Mouse (Mus musculus): ENCODE data around the gene Prok1. TPM values are rescaled to one million over a fixed set of nuclear protein-coding genes. Genes with fewer than 3 reads are reported as not detected.

Prok1 gene
- not detected for total RNA-seq (2021)
- long read RNA-seq, experiment 1 = 0 reads
- long read RNA-seq, experiment 2 = 0 reads

DNA sequence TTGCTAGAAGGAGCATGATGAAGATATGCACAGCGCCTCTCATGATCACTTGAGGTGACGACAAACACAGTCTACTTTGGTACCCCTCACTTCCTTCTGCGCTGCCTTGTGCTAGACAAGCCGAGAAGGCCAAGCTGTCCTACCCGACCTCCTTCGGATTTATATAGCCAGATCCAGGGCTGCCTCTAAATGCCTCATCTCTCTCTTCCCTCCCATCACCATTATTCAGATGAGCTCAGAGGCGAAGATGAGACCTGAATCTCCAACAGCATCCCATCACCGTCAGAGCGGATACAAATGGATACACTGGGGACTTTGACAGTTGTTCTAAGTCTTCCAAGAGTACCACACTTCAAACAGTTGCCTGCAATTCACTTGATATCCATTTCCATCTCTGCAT lies at the start of gene Prok1:
Gene Prok1 (minus strand): TSS at position 101 of the 400 bp plus-strand sequence.
- no peak for DNase-seq (ENCODE audit: low spot score)

DNA sequence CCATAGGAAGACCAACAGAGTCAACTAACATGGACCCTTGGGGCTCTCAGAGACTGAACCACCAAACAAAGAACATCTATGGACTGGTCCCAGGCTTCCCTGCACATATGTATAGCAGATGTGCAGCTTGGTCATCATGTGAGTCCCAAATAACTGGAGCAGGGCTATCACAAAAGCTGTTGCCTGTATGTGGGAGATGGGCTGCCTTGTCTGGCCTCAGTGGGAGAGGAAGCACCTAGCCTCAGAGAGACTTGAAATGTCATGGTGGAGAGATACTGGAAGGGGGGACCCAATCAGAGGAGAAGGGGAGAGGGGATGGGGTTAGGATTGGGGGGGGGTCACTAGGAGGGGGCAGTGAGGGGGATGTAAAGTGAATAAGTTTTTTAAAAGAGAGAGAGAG lies 47.8 kb upstream of the Prok1 start:
- DNase-seq (ENCODE audit: low spot score) = no peak

DNA sequence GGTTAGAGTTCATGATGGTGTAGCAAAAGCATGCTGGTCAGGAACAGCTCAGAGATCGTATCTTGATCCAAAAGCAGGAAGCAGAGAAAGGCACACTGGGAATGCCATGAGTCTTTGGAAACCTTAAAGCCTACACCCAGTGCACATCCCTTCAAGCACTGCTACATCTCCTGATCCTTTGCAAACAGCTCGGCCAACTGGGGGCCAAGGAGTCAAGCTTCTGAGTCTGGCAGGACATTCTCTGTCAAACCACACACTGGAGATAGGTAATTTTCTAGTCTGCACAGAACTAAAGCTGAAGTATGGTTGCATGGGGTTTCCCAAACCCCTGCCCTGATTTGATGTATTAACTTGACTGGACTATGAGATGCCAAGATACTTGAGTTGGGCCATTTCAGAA lies 46.6 kb upstream of the Prok1 start:
- no peak for DNase-seq (ENCODE audit: low spot score)

DNA sequence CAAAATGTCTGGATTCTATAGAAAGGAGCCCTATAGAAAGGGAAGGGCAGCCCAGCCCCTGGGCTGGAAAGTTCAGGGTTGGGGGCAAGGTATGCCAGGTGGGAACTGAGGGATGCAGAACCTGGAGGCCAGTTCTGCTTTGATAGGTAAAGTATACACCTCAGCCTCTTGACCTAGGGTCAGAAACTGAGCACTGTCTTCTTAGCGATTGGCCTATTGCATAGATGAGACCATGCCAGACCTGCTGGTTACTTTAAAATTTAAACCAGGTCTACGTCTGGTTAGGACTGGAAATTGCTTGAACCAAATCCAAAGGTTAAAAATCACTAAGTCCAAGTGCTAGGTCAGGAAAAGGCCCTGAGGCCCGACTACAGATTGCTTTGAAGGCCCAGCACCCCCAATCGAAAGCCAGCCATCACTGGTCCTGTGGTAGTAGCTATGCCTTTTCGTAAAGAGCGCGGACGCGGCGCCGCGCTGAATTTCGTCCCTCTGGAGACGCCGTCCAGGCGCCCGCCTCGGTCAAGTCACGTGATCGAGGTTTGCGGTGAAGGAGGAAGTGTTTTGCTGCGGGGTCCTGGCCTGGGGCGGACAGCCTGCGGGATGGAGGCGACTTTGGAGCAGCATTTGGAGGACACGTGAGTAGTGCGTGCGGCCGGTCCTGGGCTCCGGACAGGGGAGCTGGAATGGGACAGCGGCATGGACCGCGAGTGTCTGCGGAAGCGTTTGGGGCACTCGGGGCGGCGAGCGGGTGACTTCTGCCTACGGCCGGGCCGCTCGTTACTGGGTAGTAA lies 39.2 kb upstream of the Prok1 start, which contains the start of gene Lamtor5:
Gene Lamtor5 (plus strand): TSS at position 380 of the 791 bp plus-strand sequence.
- peak; percentile 91 for DNase-seq (ENCODE audit: low spot score)

DNA sequence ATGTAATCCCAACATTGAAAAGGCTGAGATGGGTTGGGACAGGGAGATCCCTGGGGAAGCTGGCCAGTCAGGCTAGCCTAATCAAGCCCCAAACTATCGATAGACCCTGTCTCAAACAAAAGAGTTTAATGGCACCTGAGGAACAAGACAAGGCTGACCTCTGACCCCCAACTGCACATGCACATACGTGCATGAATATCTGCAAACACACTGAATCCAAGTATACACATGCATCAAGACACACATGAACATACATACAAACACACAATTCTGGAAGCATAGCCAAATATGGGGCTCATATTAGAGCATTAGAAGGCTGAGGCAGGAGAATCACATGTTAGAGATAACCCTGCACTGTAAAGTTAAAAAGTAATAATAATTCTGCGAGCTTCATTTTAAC lies 37.1 kb upstream of the Prok1 start:
- no peak for DNase-seq (ENCODE audit: low spot score)

DNA sequence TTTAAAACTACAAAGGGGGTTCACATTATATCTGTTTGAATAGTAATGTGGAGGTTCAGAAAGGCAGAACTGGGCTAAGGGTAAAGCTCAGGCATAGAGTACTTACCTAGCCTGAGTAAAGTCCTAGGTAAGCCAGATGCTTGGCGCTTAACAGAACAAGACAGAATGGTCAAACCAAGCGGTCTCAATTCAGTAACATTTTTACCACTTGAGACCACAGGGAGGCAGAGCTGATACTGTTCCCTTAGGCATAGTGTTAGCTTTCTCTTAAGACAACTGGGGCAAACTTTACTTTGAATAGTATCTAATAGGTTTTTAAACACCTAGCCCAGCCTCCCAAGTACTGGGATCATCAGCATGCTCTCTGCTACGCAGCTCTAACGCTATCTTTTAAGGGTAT lies 36.5 kb upstream of the Prok1 start:
- no peak for DNase-seq (ENCODE audit: low spot score)

DNA sequence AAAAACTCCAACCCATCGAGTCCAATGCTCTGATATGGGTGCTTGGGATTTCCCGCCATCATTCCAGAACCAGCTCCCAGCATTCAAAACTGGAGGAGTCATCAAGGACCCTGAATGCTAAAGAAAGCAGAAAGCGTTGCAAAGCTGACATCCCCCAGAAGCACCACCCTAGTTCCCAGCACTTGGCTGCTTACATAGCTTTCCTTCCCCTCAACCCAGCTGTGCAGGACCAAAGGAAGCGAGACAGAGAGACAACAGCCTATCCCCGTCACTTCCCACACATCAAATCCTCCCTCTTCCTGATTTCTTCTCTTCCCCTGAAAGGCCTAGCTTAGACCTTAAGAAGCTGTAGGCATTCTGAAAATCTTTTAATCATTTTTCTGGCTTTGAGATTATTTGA lies 35.8 kb upstream of the Prok1 start:
- no peak for DNase-seq (ENCODE audit: low spot score)

DNA sequence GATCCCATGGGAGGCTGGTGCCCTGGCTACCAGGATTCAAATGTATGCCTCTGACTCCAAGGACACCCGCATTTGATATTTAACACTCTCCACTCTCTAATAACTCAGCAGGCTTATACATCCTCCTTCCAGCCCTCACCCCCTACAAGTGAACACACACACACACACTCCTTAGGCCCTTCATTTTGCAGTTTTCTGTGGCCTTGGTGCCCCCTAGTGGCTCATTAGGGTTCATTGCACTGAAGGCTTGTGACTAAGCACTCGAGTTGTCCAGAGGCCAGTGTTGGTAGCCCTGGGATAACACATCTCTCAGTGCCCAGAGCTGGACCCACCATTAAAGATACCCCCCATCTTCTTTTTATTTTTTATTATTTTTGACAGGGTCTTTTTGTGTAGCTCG lies 34.3 kb upstream of the Prok1 start:
- peak; percentile 75 for DNase-seq (ENCODE audit: low spot score)

DNA sequence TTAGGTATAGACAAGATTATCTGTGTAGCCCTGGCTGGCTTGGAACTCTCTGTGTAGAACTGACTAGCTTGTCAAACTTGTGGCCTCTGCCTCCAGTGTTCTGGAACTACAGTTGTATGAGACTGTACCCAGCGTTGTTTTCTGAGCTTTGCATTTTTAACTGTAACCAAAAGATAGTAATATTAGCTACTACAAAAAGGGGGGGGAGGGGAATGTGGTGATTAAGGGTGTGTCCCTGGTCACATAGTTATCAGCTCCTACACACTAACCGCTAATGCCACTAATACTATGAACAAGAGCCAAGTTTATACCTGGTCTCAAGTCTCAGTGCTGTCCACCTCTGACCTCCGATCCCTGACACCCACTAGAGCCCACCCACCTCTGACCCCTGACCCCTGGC lies 32.9 kb upstream of the Prok1 start:
- DNase-seq (ENCODE audit: low spot score) = no peak

DNA sequence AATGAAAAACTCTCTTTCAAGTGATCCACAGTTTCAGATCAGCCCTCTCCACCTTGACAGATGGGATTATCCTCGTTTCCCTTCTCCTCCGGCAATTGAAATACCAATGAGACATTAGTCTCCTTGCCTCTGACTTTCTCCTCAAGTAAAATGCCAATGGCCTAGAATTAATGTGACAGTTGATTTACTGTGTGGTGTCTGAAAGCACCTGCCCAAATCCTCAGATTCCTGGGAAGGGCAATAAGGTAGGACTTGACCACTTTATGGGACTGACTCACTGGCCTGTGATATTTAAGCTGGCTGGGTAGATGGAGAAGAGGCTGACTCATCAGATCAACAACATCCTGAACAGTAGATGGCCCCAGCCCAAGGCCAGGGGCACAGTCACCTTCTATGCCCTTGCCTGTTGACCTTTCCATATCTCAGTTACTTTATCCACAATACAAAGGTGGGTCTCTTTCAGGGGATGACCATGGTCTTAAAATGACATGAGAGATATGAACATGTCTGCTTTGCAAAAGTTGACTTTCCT lies 27.4 kb upstream of the Prok1 start:
- no peak for DNase-seq (ENCODE audit: low spot score)

DNA sequence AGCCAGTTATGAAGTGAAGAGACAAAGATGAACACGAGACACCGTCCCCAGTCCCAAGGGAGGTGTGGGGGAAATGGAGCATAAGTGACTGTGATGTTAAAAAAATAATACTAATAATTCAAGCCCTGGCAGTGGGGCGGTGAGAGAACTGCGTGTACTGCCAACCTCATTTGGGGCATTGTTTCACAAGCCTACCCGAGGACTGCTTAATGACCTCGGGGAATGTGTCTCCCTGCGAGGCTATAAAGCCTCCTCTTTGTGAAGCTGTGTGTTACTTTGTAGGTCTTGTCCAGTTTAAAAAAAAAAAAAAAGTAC lies 22.3 kb upstream of the Prok1 start:
- DNase-seq (ENCODE audit: low spot score) = peak; percentile 49

DNA sequence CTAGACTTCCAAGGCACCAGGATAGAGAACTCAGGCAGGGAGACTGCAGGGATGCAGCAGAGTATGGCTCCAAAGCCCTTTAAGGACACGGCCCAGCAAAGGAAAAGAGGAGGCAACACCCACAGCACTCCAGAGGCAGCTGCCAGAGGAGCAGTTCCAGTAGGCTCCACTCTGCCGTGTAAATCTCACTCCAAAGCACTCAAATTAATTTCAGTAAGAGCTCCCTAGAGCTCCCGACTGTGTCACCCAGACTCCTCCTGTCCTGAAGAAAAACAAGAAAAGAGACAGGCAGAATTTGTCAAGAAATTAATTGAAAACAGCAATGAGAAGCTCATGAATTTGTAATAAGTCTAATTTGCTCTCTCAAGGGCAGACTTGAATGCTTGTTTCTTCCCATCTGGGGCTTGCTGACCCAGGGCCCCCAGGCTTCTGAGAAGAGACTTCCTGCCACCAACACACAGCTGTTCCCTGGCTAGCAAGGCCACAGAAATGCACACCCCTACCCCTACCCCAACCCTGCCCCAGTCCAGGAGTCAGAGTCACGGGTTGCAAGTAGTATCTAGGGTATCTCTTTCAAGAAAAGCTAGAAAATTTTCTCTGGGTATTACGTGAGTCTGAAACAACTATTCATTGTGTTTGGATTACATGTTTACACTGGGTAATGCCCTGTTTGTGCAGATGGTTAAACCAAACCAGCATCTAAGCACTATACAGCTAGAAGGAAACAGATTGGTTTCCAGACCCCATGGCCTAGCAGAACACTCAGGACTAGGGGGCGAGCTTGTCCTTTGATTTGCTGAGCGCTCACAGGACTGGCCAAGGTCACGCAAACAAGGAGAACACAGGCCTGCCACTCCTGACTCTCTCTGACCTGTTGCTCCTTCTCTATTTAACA lies 21.7 kb upstream of the Prok1 start:
- peak; percentile 43 for DNase-seq (ENCODE audit: low spot score)

DNA sequence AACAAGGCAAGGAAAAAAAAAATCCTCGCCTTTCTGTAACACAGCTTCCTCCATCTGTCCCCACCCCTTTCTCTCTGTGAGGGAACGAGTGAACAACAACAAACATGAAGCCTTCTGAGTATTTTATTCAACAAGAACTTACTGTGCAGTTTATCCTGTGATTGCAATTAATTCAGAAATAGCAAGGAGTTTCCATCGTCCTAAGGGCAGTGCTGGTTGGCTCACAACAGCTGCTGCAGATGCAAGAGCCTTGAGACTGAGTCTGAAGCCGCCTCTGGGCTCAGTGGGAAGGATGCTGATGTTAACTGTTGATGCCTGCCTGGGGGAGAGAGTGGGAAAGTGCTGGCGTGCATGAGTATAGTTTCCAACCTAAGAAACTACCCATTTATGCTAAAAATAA lies 18.4 kb upstream of the Prok1 start:
- DNase-seq (ENCODE audit: low spot score) = no peak

DNA sequence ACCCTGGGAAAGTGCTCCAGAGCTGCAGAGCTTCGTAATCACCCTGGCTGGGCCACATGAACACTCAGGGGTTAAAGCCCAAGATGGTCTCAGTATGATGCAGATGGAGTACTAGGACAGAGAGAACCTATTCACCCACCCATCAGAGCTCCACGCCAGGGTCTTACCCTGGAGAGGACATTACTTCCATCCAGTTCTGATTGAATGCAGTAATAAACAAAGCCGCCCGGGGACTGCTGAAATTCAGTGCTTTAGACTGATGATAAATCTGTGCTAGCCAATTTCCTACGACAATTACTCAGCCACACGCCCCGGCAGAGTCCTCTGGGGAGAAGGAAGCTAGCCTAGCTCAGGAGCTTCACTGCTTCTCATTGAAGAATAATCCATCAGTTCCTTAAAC lies 17.2 kb upstream of the Prok1 start:
- peak; percentile 37 for DNase-seq (ENCODE audit: low spot score)

DNA sequence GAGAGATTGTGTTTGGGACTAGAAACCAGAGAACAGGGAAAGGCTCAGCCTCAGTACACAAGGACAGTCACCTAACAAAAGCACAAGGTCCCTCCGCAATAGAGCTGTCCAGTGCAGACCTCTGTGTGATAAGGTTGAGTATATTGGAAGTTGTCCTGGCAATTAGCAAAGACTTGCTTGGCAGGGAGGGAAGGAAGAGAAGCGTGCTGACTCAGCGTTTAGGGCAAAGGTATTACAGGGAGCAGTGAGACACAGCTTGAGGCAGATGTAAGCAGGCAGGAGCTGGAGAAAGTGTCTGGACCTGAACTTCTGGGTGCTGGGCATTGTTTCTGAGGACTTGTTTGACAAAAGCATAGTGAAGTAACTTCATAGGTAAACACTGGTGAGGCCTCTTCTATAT lies 16.5 kb upstream of the Prok1 start:
- DNase-seq (ENCODE audit: low spot score) = no peak

DNA sequence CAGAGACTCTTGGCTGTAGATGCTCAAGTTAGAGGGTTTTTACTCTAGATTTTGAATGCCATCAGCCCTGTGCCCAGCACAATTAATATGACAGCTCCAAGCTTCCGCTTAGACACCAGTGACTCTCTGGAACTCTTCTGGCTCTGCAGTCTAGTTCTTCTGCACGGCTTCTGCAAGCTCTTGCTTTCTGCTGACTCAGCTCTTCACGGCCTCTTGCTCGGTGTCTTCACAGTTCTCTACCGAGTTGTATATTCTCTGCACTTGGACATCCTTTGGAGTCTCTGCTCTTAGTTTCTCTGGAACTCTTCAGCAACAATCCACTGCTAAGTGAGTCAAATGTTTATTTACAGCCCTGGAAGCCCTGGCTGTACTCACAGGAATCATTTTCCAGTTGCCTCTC lies 14.4 kb upstream of the Prok1 start:
- DNase-seq (ENCODE audit: low spot score) = no peak

DNA sequence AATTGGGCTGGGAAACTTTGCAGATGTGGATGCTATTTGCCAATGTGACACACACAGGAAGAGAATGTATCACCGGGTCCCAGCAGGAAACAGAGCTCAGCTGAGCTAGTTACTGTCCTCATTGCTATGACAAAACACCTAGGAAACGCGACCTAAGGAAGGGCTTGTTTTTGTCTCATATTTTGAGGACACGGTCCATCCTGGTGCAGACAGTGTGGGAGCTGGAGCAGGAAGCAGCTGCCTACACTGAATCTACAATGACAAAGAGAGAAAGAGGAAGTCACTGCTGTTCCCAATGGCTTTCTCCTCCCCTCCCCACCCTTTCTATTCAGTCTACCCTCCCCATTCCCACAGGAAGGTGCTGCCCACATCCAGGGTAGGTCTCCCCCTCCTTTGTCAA lies 12.5 kb upstream of the Prok1 start:
- DNase-seq (ENCODE audit: low spot score) = no peak

DNA sequence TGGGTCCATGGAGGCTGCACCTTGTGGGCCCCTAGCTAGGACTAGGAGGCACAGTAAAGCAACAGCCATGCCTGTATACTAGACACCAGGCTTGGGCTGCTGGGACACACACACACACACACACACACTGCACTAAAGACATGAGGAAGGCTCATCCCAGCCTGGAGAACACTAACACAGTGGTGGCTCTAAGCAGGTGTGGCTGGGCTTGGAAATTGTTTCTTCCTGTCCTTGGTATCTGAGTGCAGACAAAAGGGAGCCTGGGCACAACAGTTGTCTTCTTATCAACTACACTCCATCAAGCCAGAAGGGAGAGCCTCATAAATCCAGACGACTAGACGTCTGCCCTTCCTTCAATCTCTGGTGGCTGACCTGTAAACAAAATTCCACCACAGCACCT lies 10.8 kb upstream of the Prok1 start:
- DNase-seq (ENCODE audit: low spot score) = no peak

DNA sequence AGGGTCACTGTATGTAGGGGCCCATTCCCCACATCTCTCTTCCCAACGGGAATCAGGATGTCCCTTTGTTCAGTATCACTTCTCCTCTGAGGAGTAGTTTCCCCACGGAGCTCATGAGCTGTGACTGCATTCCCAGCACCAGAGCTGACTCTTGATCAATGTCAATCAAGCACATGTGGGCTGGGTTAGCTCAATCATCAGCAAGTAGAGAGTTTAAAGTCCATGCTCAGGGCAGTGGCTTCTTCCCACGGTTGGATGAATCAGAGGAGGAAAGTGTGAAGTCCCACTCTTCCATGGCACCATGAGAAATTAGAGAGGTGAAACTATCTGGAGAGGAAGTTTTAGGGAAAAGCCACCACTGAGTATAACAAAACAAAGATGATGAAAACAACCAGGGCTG lies 9.5 kb upstream of the Prok1 start:
- no peak for DNase-seq (ENCODE audit: low spot score)

DNA sequence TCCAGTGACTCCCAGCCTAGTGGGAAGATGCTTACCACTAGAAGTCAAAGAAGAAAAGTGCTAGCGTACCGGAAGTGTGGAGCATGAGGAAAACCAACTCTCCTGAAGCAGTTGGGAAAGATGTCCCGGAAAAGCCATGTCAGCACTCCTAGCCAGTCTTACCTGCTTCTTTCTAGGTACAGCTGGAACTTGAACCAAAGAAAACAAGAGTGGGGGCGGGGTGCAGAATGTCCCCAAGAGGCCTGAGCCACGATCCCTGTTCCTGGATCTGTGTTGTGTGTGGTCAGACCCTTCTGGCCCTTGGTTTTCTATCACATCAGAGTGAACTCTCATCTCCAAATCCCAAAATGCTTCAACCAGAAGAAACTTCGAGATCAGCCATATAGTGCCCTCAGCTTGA lies 7.4 kb upstream of the Prok1 start:
- DNase-seq (ENCODE audit: low spot score) = no peak

DNA sequence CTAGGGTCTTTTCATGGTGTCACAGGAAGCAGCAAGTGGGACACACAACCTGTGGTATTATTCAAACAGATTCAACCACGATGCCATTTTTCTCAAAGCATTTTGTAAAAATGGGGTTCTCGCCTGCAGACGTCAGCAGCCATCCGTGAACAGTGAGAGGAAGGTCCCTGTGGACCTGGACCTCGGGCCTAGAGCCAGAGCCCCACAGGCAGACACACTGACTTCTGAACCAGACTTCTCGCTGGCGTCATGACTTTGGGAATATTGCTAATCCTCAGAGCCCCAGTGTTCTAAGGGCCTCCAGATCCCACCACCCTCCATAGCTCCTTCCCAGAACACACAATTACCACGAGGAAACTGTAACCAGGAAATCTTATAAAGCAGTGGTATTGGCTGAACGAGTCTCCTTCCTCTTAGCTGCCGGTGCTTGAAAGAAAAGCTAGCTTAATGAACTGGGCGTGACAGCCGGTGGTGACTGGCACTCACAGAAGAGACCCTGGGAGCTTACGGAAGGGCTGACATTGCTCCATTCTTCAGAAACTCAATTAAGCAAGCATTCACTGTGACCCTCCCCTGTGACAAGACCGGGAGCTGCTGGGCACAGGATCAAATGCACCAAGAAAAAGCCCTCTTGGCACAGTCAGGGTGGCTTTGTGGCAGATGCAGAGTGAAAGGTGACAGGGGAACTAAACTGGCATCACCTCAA lies 2.0 kb upstream of the Prok1 start:
- DNase-seq (ENCODE audit: low spot score) = no peak

DNA sequence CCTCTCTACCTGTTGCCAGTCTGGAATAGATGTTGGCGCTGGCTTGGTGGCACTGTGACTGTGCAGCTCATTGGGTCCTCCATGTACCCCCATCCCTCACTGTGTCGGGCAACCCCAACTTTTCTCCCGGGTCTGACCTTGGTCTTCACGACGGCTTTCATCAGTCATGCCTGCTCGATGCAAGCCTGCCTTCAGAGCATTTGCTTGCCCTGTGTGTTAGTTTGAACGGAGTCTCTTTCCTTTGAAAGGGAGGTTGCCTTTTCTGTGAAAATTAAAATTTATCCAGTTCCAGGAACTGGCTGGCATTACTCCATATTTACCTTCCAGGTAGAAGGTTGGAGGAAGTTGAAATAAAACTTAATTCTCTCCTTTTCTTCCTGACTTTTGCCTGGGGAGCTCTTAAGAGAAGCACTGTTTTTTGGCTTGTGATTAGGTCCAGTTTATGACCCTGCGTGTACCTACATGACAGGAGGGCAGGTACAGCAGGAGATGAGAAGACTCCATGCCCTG lies 981 bp downstream of the Prok1 start:
- no peak for DNase-seq (ENCODE audit: low spot score)

Data from gastrocnemius, adult 18-20 months (tissue).